8 mouse cellular contexts compared by ENCODE assay signal in genomic region chr17:83850458-83850857, GRCm38 (mm10). TPM values are rescaled to one million over a fixed set of nuclear protein-coding genes. Genes with fewer than 3 reads are reported as not detected.
A peak's percentile ranks its signal among the peaks of the same experiment; 100 is the strongest.
DNase-seq lines count a peak whose midpoint lies in the region; ATAC-seq and TF ChIP-seq lines count a peak whose summit lies in the region.

No protein-coding gene starts in this region.

- H3K27me3 ChIP-seq in MEL (ENCODE audit: control insufficient read depth in 1 of 2, insufficient read depth in 2 of 2, low read length in 2 of 2): no peaks in the 10 kb centered on the region
- H3K27me3 ChIP-seq in forebrain, embryonic 16.5 days (replicated peaks; ENCODE audit: control insufficient read depth, insufficient read depth, low read length): no peaks in the 10 kb centered on the region

- ATAC-seq in forebrain, embryonic 16.5 days: peak; percentile 43

- TF ChIP-seq RAD21 in MEL (IDR thresholded peaks at IDR 0.05; ENCODE audit: low read depth, low read length): peak; percentile 97

- no peaks in the 10 kb centered on the region for H3K9me3 ChIP-seq in MEL (replicated peaks; ENCODE audit: insufficient read depth, low read length)
- H3K9me3 ChIP-seq in forebrain, embryonic 16.5 days (ENCODE audit: control insufficient read depth, low read length): no peaks in the 10 kb centered on the region

- peaks cover 0 to 12% of the 10 kb centered on the region in 2 experiments; a peak in 2 of 4 replicates for H3K36me3 ChIP-seq in MEL (ENCODE audit: control insufficient read depth in 1 of 2, insufficient read depth in 2 of 2, low read length in 2 of 2)
- H3K36me3 ChIP-seq in forebrain, embryonic 16.5 days (ENCODE audit: control insufficient read depth, insufficient read depth): no peaks in the 10 kb centered on the region

- intact Hi-C loops in heart, postnatal 25 days (cut with DNase I): loop anchor here (2.0 to 10.0 kb wide), 3 partner anchors 146 to 580 kb away; partner anchors contain the start of gene Mta3

- H3K4me2 ChIP-seq in forebrain, embryonic 16.5 days (ENCODE audit: low read length): no peak overlapping the region

- TF ChIP-seq CTCF in MEL (IDR thresholded peaks at IDR 0.05 in 2 of 3, conservative IDR thresholded peaks at IDR 0.05 in 1 of 3; ENCODE audit: control insufficient read depth in 1 of 3, insufficient read depth in 1 of 3, low read depth in 2 of 3, low read length in 3 of 3, poor library complexity in 1 of 3, severe bottlenecking in 1 of 3): peak; percentile 91 to 96 (median 93)

- no peak for TF ChIP-seq POLR2A in MEL (IDR thresholded peaks at IDR 0.05; ENCODE audit: control insufficient read depth in 1 of 2, insufficient read depth in 1 of 2, low read depth in 1 of 2, low read length in 2 of 2, poor library complexity in 1 of 2)

- WGBS in forebrain, embryonic 16.5 days: 14% methylated on average over 9 of the region's 9 CpGs

- H3K79me2 ChIP-seq in MEL (ENCODE audit: control insufficient read depth, insufficient read depth, low read length, poor library complexity): no peaks in the 10 kb centered on the region

- peaks cover 10 to 29% of the 10 kb centered on the region in 2 experiments for H3K4me1 ChIP-seq in MEL (ENCODE audit: control insufficient read depth in 1 of 2, insufficient read depth in 2 of 2, low read length in 2 of 2)
- H3K4me1 ChIP-seq in forebrain, embryonic 16.5 days (replicated peaks; ENCODE audit: control insufficient read depth, insufficient read depth, low read length): peaks cover 7% of the 10 kb centered on the region

- no peak for TF ChIP-seq EP300 in MEL (IDR thresholded peaks at IDR 0.05; ENCODE audit: low read depth in 1 of 2, low read length in 2 of 2)

- no peak overlapping the region for H3K27ac ChIP-seq in MEL (ENCODE audit: control insufficient read depth, low read depth, low read length)
- H3K27ac ChIP-seq in forebrain, embryonic 16.5 days (ENCODE audit: low read length): no peak overlapping the region

- H3K4me3 ChIP-seq in MEL (ENCODE audit: control insufficient read depth in 1 of 2, insufficient read depth in 1 of 2, low read depth in 2 of 2, low read length in 2 of 2): peak overlapping the region; percentile 24 to 43; a peak in 3 of 4 replicates
- no peak overlapping the region for H3K4me3 ChIP-seq in forebrain, embryonic 16.5 days (replicated peaks; ENCODE audit: low read length)

- peak overlapping the region; percentile 20 for H3K9ac ChIP-seq in MEL (ENCODE audit: control insufficient read depth, low read depth, low read length, poor library complexity, severe bottlenecking)
- H3K9ac ChIP-seq in forebrain, embryonic 16.5 days (replicated peaks; ENCODE audit: low read depth, low read length): no peak overlapping the region

- peak; percentile 89 for DNase-seq in MEL (ENCODE audit: low read depth, low spot score)
- peak; percentile 82 for DNase-seq in c-Kit-positive CD71-positive TER-119-positive erythroid progenitor cells, embryonic 14.5 days (ENCODE audit: low spot score)
- peak; percentile 24 for DNase-seq in heart, postnatal 25 days (ENCODE audit: low spot score)
- peak; percentile 59 to 93 for DNase-seq in layer of hippocampus, adult 8-10 months (ENCODE audit: low spot score in 2 of 2)
- peak; percentile 93 for DNase-seq in lung, postnatal 10 days
- DNase-seq in retina, postnatal 1 day: peak; percentile 89
- DNase-seq in thymus, postnatal 4 days: peak; percentile 94

TF ChIP-seq in MEL, 35 proteins besides CTCF, POLR2A, EP300 and RAD21:
- TF ChIP-seq ZKSCAN1 (IDR thresholded peaks at IDR 0.05; ENCODE audit: low read depth, low read length): no peak
- TF ChIP-seq GATA1 (IDR thresholded peaks at IDR 0.05; ENCODE audit: low read depth, low read length): no peak
- peak; percentile 90 for TF ChIP-seq ZC3H11A (IDR thresholded peaks at IDR 0.05; ENCODE audit: low read depth, low read length)
- peak; percentile 57; the same call in 1 of the 2 replicates for TF ChIP-seq SIN3A (IDR thresholded peaks at IDR 0.05; ENCODE audit: low read length)
- no peak for TF ChIP-seq USF2 (IDR thresholded peaks at IDR 0.05; ENCODE audit: borderline replicate concordance in 1 of 2, insufficient read depth in 1 of 2, low read depth in 1 of 2, low read length in 2 of 2)
- TF ChIP-seq UBTF (IDR thresholded peaks at IDR 0.05; ENCODE audit: borderline replicate concordance, insufficient read depth, low read depth, low read length): no peak
- no peak for TF ChIP-seq POLR2AphosphoS2 (IDR thresholded peaks at IDR 0.05; ENCODE audit: low read length)
- TF ChIP-seq MAFK (IDR thresholded peaks at IDR 0.05; ENCODE audit: borderline replicate concordance, low read depth, low read length): no peak
- TF ChIP-seq BHLHE40 (IDR thresholded peaks at IDR 0.05; ENCODE audit: borderline replicate concordance, low read depth, low read length): no peak
- peak; percentile 96 for TF ChIP-seq SMC3 (IDR thresholded peaks at IDR 0.05; ENCODE audit: low read depth, low read length)
- TF ChIP-seq ZNF384 (IDR thresholded peaks at IDR 0.05; ENCODE audit: low read depth, low read length): peak; percentile 27; the same call in 1 of the 2 replicates
- no peak for TF ChIP-seq TCF12 (IDR thresholded peaks at IDR 0.05; ENCODE audit: low read depth, low read length)

RNA-seq across cellular contexts. Expression of gene Haao, which starts 2.7 kb away (rescaled TPM):
- 1.2 and 1.5 TPM in 2 replicates for total RNA-seq in MEL (2012; rRNA removed)
- polyA plus RNA-seq in MEL (2012; ENCODE audit: insufficient read depth in 1 of 2, insufficient read length in 2 of 2, low read depth in 1 of 2, low replicate concordance in 2 of 2, missing spikeins in 1 of 2): 1 to 10 TPM in 1 of 2 experiments, not detected in 1; 2.8 TPM
- polyA plus RNA-seq in forebrain, embryonic 16.5 days (2015; fragmentation: Nextera tagmentation; extraction: Ambion mirVana): 0.14 and 0.29 TPM in 2 replicates
- total RNA-seq in heart, postnatal 25 days (2021): under 1 TPM in 1 of 2 experiments, not detected in 1; 0.13 TPM
- total RNA-seq in layer of hippocampus, adult 8-10 months (2022): 1 to 10 TPM in 2 of 4 experiments, not detected in 2; 1.9 to 2.8 TPM

Comparison
In these comparisons a context has a peak if more than half of its experiments do, and no peak if none do; other contexts are left out.
1. DNase-seq: peak in every context shown above with its lines; median percentile 94 in thymus, postnatal 4 days; 93 in lung, postnatal 10 days; 89 in MEL; 89 in retina, postnatal 1 day; 82 in c-Kit-positive CD71-positive TER-119-positive erythroid progenitor cells, embryonic 14.5 days; 76 in layer of hippocampus, adult 8-10 months; 24 in heart, postnatal 25 days.